Mouse (Mus musculus) olfactory bulb, adult 2 months (tissue): ENCODE measurements at regions not wholly inside any gene's neighbourhood (a gene's known extent, or its start where the extent isn't known, plus 50 kb on each side); places are given as distances from the start of the nearest gene placed in this dataset.

ENCODE experiments used
- CTCF ChIP-seq: fragments of 200-500 bp; IDR thresholded peaks from 2 replicates; pipeline ENCODE4 v1.5.1; 2012; ENCODE audit warnings: low read depth, mild to moderate bottlenecking, low read length, moderate library complexity; ENCODE audit not compliant: insufficient read depth
- POLR2A ChIP-seq: fragments of 200-500 bp; IDR thresholded peaks from 2 replicates; pipeline ENCODE4 v1.6.1; 2012; ENCODE audit warnings: mild to moderate bottlenecking, low read depth, low read length, moderate library complexity; ENCODE audit not compliant: insufficient read depth

DNA sequence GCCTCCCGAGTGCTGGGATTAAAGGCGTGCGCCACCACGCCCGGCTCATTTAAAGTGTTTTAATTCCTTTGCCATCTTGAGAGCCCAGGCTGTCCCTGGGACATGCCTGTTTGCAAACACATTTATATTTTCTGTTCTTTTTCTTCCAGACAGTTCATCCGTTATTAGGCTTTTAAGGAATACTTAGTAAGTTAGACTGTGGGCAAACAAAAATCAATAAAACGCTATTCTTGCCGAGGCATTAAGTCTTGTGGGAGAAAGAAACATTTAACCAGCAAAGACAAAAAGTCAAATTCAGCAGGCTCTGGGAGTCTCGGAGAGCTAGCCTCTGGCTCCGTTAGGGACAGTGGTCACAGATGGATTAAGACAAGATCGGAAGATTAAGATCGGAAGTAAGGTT lies 52.0 kb upstream of the Cpsf6 start:
- TF ChIP-seq CTCF: no peak
- no peak for TF ChIP-seq POLR2A
